Mouse (Mus musculus) liver, embryonic 16.5 days (tissue): ENCODE data around the gene Mreg. TPM values are rescaled to one million over a fixed set of nuclear protein-coding genes. Genes with fewer than 3 reads are reported as not detected.

ENCODE experiments used
- ATAC-seq: fragments of 200-750 bp; cut with Nextera tagmentation; 2 replicates; pipeline ENCODE4 v1.8.0; 2017; ENCODE audit warnings: low read depth, mild to moderate bottlenecking, moderate number of reproducible peaks, moderate library complexity
- H3K27ac ChIP-seq: fragments of 300-500 bp; sonication (generic); 2 replicates; pipeline ENCODE4 v1.5.1; 2014; ENCODE audit warnings: mild to moderate bottlenecking, low read length
- H3K27me3 ChIP-seq: fragments of 300-500 bp; sonication (generic); 2 replicates; pipeline ENCODE4 v1.6.1; 2014; ENCODE audit warnings: low read depth, low read length, mixed read lengths; ENCODE audit not compliant: control insufficient read depth, insufficient read depth
- H3K36me3 ChIP-seq: fragments of 300-500 bp; sonication (generic); 2 replicates; pipeline ENCODE4 v1.6.1; 2014; ENCODE audit warnings: mild to moderate bottlenecking; ENCODE audit not compliant: control insufficient read depth, insufficient read depth
- H3K4me1 ChIP-seq: fragments of 300-500 bp; sonication (generic); 2 replicates; pipeline ENCODE4 v1.6.1; 2014; ENCODE audit warnings: low read depth, low read length, mixed read lengths; ENCODE audit not compliant: control insufficient read depth
- H3K4me2 ChIP-seq: fragments of 300-500 bp; sonication (generic); 2 replicates; pipeline ENCODE4 v1.6.1; 2014; ENCODE audit warnings: low read depth, low read length, mixed read lengths
- H3K4me3 ChIP-seq: fragments of 300-500 bp; sonication (generic); 2 replicates; pipeline ENCODE4 v1.5.1; 2014; ENCODE audit warnings: low read depth, mild to moderate bottlenecking, low read length
- H3K9ac ChIP-seq: fragments of 300-500 bp; sonication (generic); 2 replicates; pipeline ENCODE4 v1.6.1; 2014; ENCODE audit warnings: low read depth, low read length
- H3K9me3 ChIP-seq: fragments of 300-500 bp; sonication (generic); replicated peaks from 2 replicates; pipeline ENCODE4 v1.6.1; 2016; ENCODE audit warnings: low read length; ENCODE audit not compliant: control insufficient read depth
- WGBS: fragments of 180-500 bp; shearing (Covaris S2); extraction: QIAGEN DNeasy Blood & Tissue Kit; methylation state at CpG from one replicate; pipeline ENCODE4 v1.1.7; 2014; ENCODE audit not compliant: insufficient replicate concordance; 5-methylcytosine and 5-hydroxymethylcytosine counted together
- polyA plus RNA-seq: library from polyadenylated mRNA; unstranded; fragments of >200 nt; fragmentation: Nextera tagmentation; extraction: Ambion mirVana; gene quantifications from 2 replicates; pipeline ENCODE4 v1.2.1, GENCODE M21; 2015

The Mreg gene
- polyA plus RNA-seq, 1 experiment from 2014 or later = 8.0 TPM

GRCm38 (mm10) chr1:72186151-72186550 lies 26.0 kb downstream of the Mreg start:
- Histone ChIP-seq H3K4me3 (no peak overlapping the region), H3K4me1 (no peaks in the 10 kb centered on the region), H3K9me3 (no peaks in the 10 kb centered on the region), H3K27me3 (no peaks in the 10 kb centered on the region), H3K27ac (no peak overlapping the region), H3K4me2 (no peak overlapping the region), H3K36me3 (no peaks in the 10 kb centered on the region), H3K9ac (no peak overlapping the region)
- 64% methylated on average over 5 of the region's 5 CpGs for WGBS
- no peak for ATAC-seq

GRCm38 (mm10) chr1:72183554-72183953 lies 28.6 kb downstream of the Mreg start:
- Histone ChIP-seq H3K9ac (no peak overlapping the region), H3K27me3 (no peaks in the 10 kb centered on the region), H3K4me3 (no peak overlapping the region), H3K36me3 (no peaks in the 10 kb centered on the region), H3K4me2 (no peak overlapping the region), H3K4me1 (no peaks in the 10 kb centered on the region), H3K9me3 (no peaks in the 10 kb centered on the region), H3K27ac (0 out of 2 replicates have a peak overlapping the region, but pooled peaks have one; percentile 6)
- ATAC-seq = no peak
- 54% methylated on average over 6 of the region's 6 CpGs for WGBS

- H3K9ac ChIP-seq = no peak overlapping the region
- no peak overlapping the region for H3K4me3 ChIP-seq
- WGBS = 23% methylated on average over 13 of the region's 13 CpGs
- peak overlapping the region; percentile 17; the same call in 1 of the 2 replicates for H3K4me2 ChIP-seq
- no peaks in the 10 kb centered on the region for H3K9me3 ChIP-seq
- H3K27me3 ChIP-seq = no peaks in the 10 kb centered on the region
- H3K36me3 ChIP-seq = no peaks in the 10 kb centered on the region
- no peaks in the 10 kb centered on the region for H3K4me1 ChIP-seq
- ATAC-seq = peak; percentile 79
- H3K27ac ChIP-seq = peak overlapping the region; percentile 37; the same call in 1 of the 2 replicates
These were observed 29.1 kb downstream of the Mreg start for GRCm38 (mm10) chr1:72182930-72183499.

- H3K27me3 ChIP-seq = no peaks in the 10 kb centered on the region
- WGBS = 75% methylated on average over 7 of the region's 7 CpGs
- ATAC-seq = no peak
- H3K4me2 ChIP-seq = no peak overlapping the region
- H3K27ac ChIP-seq = no peak overlapping the region
- no peak overlapping the region for H3K4me3 ChIP-seq
- no peaks in the 10 kb centered on the region for H3K9me3 ChIP-seq
- H3K9ac ChIP-seq = no peak overlapping the region
- no peaks in the 10 kb centered on the region for H3K4me1 ChIP-seq
- H3K36me3 ChIP-seq = no peaks in the 10 kb centered on the region
These were observed 32.2 kb downstream of the Mreg start for GRCm38 (mm10) chr1:72179947-72180346.

- H3K27me3 ChIP-seq = no peaks in the 10 kb centered on the region
- no peaks in the 10 kb centered on the region for H3K36me3 ChIP-seq
- no peak overlapping the region for H3K4me3 ChIP-seq
- no peak overlapping the region for H3K4me2 ChIP-seq
- no peak for ATAC-seq
- H3K27ac ChIP-seq = no peak overlapping the region
- no peak overlapping the region for H3K9ac ChIP-seq
- no peaks in the 10 kb centered on the region for H3K9me3 ChIP-seq
- 16% methylated on average over 6 of the region's 6 CpGs for WGBS
- no peaks in the 10 kb centered on the region; the same call in 1 of the 2 replicates for H3K4me1 ChIP-seq
These were observed 35.9 kb downstream of the Mreg start for GRCm38 (mm10) chr1:72176239-72176638.

- ATAC-seq = no peak
These were observed 37.9 kb downstream of the Mreg start for GRCm38 (mm10) chr1:72174183-72174582.

GRCm38 (mm10) chr1:72173402-72174051 lies 38.6 kb downstream of the Mreg start:
- Histone ChIP-seq H3K27ac (peak overlapping the region; percentile 65; the same call in 1 of the 2 replicates), H3K4me2 (no peak overlapping the region), H3K36me3 (no peaks in the 10 kb centered on the region), H3K4me3 (no peak overlapping the region), H3K9ac (no peak overlapping the region), H3K4me1 (no peaks in the 10 kb centered on the region; the same call in 1 of the 2 replicates), H3K9me3 (no peaks in the 10 kb centered on the region), H3K27me3 (no peaks in the 10 kb centered on the region)
- WGBS = 48% methylated on average over 8 of the region's 8 CpGs
- peak; percentile 90 for ATAC-seq

More at GRCm38 (mm10) chr1:72174183-72174582, 37.9 kb downstream of the Mreg start:
- H3K36me3 ChIP-seq = no peaks in the 10 kb centered on the region
- no peak overlapping the region for H3K9ac ChIP-seq
- no peak overlapping the region for H3K27ac ChIP-seq
- H3K9me3 ChIP-seq = no peaks in the 10 kb centered on the region
- H3K4me1 ChIP-seq = no peaks in the 10 kb centered on the region; the same call in 1 of the 2 replicates
- no peaks in the 10 kb centered on the region for H3K27me3 ChIP-seq
- H3K4me3 ChIP-seq = no peak overlapping the region
- 61% methylated on average over 7 of the region's 7 CpGs for WGBS
- no peak overlapping the region for H3K4me2 ChIP-seq

GRCm38 (mm10) chr1:72172788-72173187 lies 39.3 kb downstream of the Mreg start:
- 51% methylated on average over 8 of the region's 8 CpGs for WGBS
- no peaks in the 10 kb centered on the region for H3K27me3 ChIP-seq
- no peak overlapping the region for H3K4me2 ChIP-seq
- H3K9ac ChIP-seq = no peak overlapping the region
- H3K9me3 ChIP-seq = no peaks in the 10 kb centered on the region
- H3K4me3 ChIP-seq = no peak overlapping the region
- H3K36me3 ChIP-seq = no peaks in the 10 kb centered on the region
- H3K4me1 ChIP-seq = no peaks in the 10 kb centered on the region; the same call in 1 of the 2 replicates
- peak overlapping the region; percentile 15; the same call in 1 of the 2 replicates for H3K27ac ChIP-seq
- ATAC-seq = no peak
